Mouse (Mus musculus): ENCODE results near the gene Tmem97. TPM values are rescaled to one million over a fixed set of nuclear protein-coding genes. Genes with fewer than 3 reads are reported as not detected.
A peak's percentile ranks its signal among the peaks of the same experiment; 100 is the strongest.

Gene Tmem97
- total RNA-seq (2014; rRNA removed) (102 and 123 TPM in 2 replicates), polyA plus RNA-seq (2012; rRNA removed) (76.5 and 91.6 TPM in 2 replicates)

GRCm38 (mm10) chr11:78550168-78551058 is at the start of gene Tmem97:
Gene Tmem97, minus strand, starts transcription at chr11:78550777.
- peak; percentile 92 for DNase-seq (ENCODE audit: extremely low read depth, low read depth, low spot score)
- peaks cover 13% of the 10 kb centered on the region for H3K4me1 ChIP-seq (ENCODE audit: control insufficient read depth, insufficient read depth, low read length)
- peak within 1 kb of the TSS; percentile 89 for H3K27ac ChIP-seq (replicated peaks; ENCODE audit: insufficient read depth, low read depth, low read length)
- WGBS, result under 1% methylated on average over 60 of the region's 60 CpGs
- TF ChIP-seq POLR2A (IDR thresholded peaks at IDR 0.05; ENCODE audit: extremely low read depth, insufficient read depth, low read length) (peak; percentile 69; the same call in 1 of the 2 replicates), CTCF (IDR thresholded peaks at IDR 0.05; ENCODE audit: low read depth, low read length) (no peak)
- H3K4me3 ChIP-seq (ENCODE audit: insufficient read depth, low read depth, low read length), result peak within 1 kb of the TSS; percentile 70
- H3K36me3 ChIP-seq (ENCODE audit: control insufficient read depth, insufficient read depth, low read length), result no peaks in the 10 kb centered on the region
- peak within 1 kb of the TSS; percentile 75 for H3K9ac ChIP-seq (ENCODE audit: low read depth, low read length)
- no peaks in the 10 kb centered on the region for H3K27me3 ChIP-seq (ENCODE audit: control insufficient read depth, insufficient read depth, low read length)
- H3K79me2 ChIP-seq (ENCODE audit: control insufficient read depth, insufficient read depth, low read length), result peaks cover 4% of the 10 kb centered on the region; the same call in 1 of the 2 replicates

GRCm38 (mm10) chr11:78600051-78600450 is 49.5 kb upstream of the Tmem97 start:
- H3K4me1 ChIP-seq (ENCODE audit: control insufficient read depth, insufficient read depth, low read length), result peaks cover 4% of the 10 kb centered on the region; the same call in 1 of the 2 replicates
- peak; percentile 37 for DNase-seq (ENCODE audit: extremely low read depth, low read depth, low spot score)
- no peaks in the 10 kb centered on the region for H3K79me2 ChIP-seq (ENCODE audit: control insufficient read depth, insufficient read depth, low read length)
- H3K9ac ChIP-seq (ENCODE audit: low read depth, low read length), result no peak overlapping the region
- no peak overlapping the region for H3K4me3 ChIP-seq (ENCODE audit: insufficient read depth, low read depth, low read length)
- H3K27me3 ChIP-seq (ENCODE audit: control insufficient read depth, insufficient read depth, low read length), result no peaks in the 10 kb centered on the region
- no peak overlapping the region for H3K27ac ChIP-seq (replicated peaks; ENCODE audit: insufficient read depth, low read depth, low read length)
- TF ChIP-seq POLR2A (IDR thresholded peaks at IDR 0.05; ENCODE audit: extremely low read depth, insufficient read depth, low read length), result no peak
- no peak for TF ChIP-seq CTCF (IDR thresholded peaks at IDR 0.05; ENCODE audit: low read depth, low read length)
- WGBS, result 66% methylated on average over 4 of the region's 4 CpGs
- H3K36me3 ChIP-seq (ENCODE audit: control insufficient read depth, insufficient read depth, low read length), result peaks cover 5% of the 10 kb centered on the region; the same call in 1 of the 2 replicates

GRCm38 (mm10) chr11:78598763-78599415 is 48.3 kb upstream of the Tmem97 start:
- Histone ChIP-seq H3K27me3 (ENCODE audit: control insufficient read depth, insufficient read depth, low read length) (no peaks in the 10 kb centered on the region), H3K4me3 (ENCODE audit: insufficient read depth, low read depth, low read length) (no peak overlapping the region), H3K9ac (ENCODE audit: low read depth, low read length) (no peak overlapping the region), H3K4me1 (ENCODE audit: control insufficient read depth, insufficient read depth, low read length) (peaks cover 4% of the 10 kb centered on the region; the same call in 1 of the 2 replicates), H3K36me3 (ENCODE audit: control insufficient read depth, insufficient read depth, low read length) (peaks cover 5% of the 10 kb centered on the region; the same call in 1 of the 2 replicates), H3K27ac (replicated peaks; ENCODE audit: insufficient read depth, low read depth, low read length) (no peak overlapping the region), H3K79me2 (ENCODE audit: control insufficient read depth, insufficient read depth, low read length) (no peaks in the 10 kb centered on the region)
- no peak for TF ChIP-seq CTCF (IDR thresholded peaks at IDR 0.05; ENCODE audit: low read depth, low read length)
- TF ChIP-seq POLR2A (IDR thresholded peaks at IDR 0.05; ENCODE audit: extremely low read depth, insufficient read depth, low read length), result no peak
- 86% methylated on average over 3 of the region's 3 CpGs for WGBS
- peak; percentile 10 for DNase-seq (ENCODE audit: extremely low read depth, low read depth, low spot score)

GRCm38 (mm10) chr11:78596750-78597149 is 46.2 kb upstream of the Tmem97 start:
- no peaks in the 10 kb centered on the region for H3K27me3 ChIP-seq (ENCODE audit: control insufficient read depth, insufficient read depth, low read length)
- H3K27ac ChIP-seq (replicated peaks; ENCODE audit: insufficient read depth, low read depth, low read length), result no peak overlapping the region
- H3K36me3 ChIP-seq (ENCODE audit: control insufficient read depth, insufficient read depth, low read length), result peaks cover 2% of the 10 kb centered on the region; the same call in 1 of the 2 replicates
- DNase-seq (ENCODE audit: extremely low read depth, low read depth, low spot score), result no peak
- H3K4me1 ChIP-seq (ENCODE audit: control insufficient read depth, insufficient read depth, low read length), result peaks cover 4% of the 10 kb centered on the region; the same call in 1 of the 2 replicates
- H3K9ac ChIP-seq (ENCODE audit: low read depth, low read length), result no peak overlapping the region
- no peaks in the 10 kb centered on the region for H3K79me2 ChIP-seq (ENCODE audit: control insufficient read depth, insufficient read depth, low read length)
- no peak for TF ChIP-seq POLR2A (IDR thresholded peaks at IDR 0.05; ENCODE audit: extremely low read depth, insufficient read depth, low read length)
- no peak for TF ChIP-seq CTCF (IDR thresholded peaks at IDR 0.05; ENCODE audit: low read depth, low read length)
- no peak overlapping the region for H3K4me3 ChIP-seq (ENCODE audit: insufficient read depth, low read depth, low read length)

- Histone ChIP-seq H3K4me3 (ENCODE audit: insufficient read depth, low read depth, low read length) (no peak overlapping the region), H3K27me3 (ENCODE audit: control insufficient read depth, insufficient read depth, low read length) (no peaks in the 10 kb centered on the region), H3K9ac (ENCODE audit: low read depth, low read length) (no peak overlapping the region), H3K36me3 (ENCODE audit: control insufficient read depth, insufficient read depth, low read length) (peaks cover 2% of the 10 kb centered on the region; the same call in 1 of the 2 replicates), H3K4me1 (ENCODE audit: control insufficient read depth, insufficient read depth, low read length) (peaks cover 3% of the 10 kb centered on the region; the same call in 1 of the 2 replicates), H3K27ac (replicated peaks; ENCODE audit: insufficient read depth, low read depth, low read length) (no peak overlapping the region), H3K79me2 (ENCODE audit: control insufficient read depth, insufficient read depth, low read length) (no peaks in the 10 kb centered on the region)
- WGBS, result 93% methylated on average over 2 of the region's 2 CpGs
- DNase-seq (ENCODE audit: extremely low read depth, low read depth, low spot score), result no peak
- no peak for TF ChIP-seq CTCF (IDR thresholded peaks at IDR 0.05; ENCODE audit: low read depth, low read length)
- TF ChIP-seq POLR2A (IDR thresholded peaks at IDR 0.05; ENCODE audit: extremely low read depth, insufficient read depth, low read length), result no peak
Measured at GRCm38 (mm10) chr11:78595773-78596172, 45.2 kb upstream of the Tmem97 start.

Measured in liver, adult 2 months (tissue).